Mouse (Mus musculus): ENCODE measurements around the gene Dock4.

DNA sequence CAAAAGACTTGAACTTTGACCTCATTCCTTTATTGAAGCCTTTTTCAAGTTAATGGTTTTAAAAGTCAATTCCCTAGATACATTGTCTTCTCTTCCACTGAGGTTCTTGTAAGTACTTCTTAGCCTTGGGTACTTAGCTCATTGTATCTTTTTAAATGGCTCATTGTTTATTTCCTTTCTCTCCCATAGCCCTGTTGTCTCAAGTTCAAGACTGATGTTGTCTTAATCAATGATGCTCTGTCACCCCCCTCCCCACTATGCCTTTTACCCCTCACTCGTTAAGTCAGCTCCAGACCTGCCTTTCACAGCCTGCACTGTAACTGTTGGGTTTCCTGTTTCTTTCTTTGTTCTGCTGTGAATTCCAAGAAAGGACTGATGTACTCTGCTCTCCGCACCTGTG is 154.2 kb downstream of the Dock4 start:
- TF ChIP-seq CTCF (IDR thresholded peaks at IDR 0.05; ENCODE audit: borderline replicate concordance, control insufficient read depth, extremely low read depth, insufficient read depth, low read length, poor library complexity) (no peak), POLR2A (IDR thresholded peaks at IDR 0.05; ENCODE audit: control insufficient read depth, extremely low read depth, insufficient read depth, low read length, poor library complexity) (no peak)
